Mouse (Mus musculus) bone marrow, adult 2 months (tissue): ENCODE data around the gene Stk38l.

Experiments used
- CTCF ChIP-seq: fragments of 200-500 bp; IDR thresholded peaks from 2 replicates; pipeline ENCODE4 v1.5.1; 2011; ENCODE audit warnings: low read length, control low read depth; ENCODE audit not compliant: control insufficient read depth, insufficient read depth
- POLR2A ChIP-seq: fragments of 200-500 bp; IDR thresholded peaks from 2 replicates; pipeline ENCODE4 v1.6.1; 2011; ENCODE audit warnings: low read depth, mild to moderate bottlenecking, control low read depth, low read length, borderline replicate concordance; ENCODE audit not compliant: control insufficient read depth

- TF ChIP-seq POLR2A (no peak), CTCF (no peak)
Measured at GRCm38 (mm10) chr6:146698376-146698775, 26.4 kb upstream of the Stk38l start.
